In the genomic region with DNA sequence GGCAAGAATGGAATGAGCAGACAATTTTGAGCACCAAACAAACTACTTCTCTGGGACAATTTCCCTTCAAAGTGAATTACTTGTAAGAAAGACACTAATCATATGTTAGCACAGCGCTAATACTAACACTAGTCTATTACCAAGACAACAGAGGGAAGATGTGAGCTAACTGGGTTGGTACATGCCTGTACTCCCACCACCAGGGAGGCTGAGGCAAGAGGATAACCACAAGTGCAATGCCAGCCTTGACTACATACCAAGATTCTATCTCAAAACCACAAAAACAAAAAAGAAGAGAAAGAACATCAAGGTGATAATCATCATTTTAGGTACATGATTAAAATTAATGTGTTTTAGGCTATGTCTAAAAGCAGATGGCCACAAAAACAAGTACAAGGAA, we compare ENCODE assay signal across 19 mouse cellular contexts. TPM values are rescaled to one million over a fixed set of nuclear protein-coding genes. Genes with fewer than 3 reads are reported as not detected.
A peak's percentile ranks its signal among the peaks of the same experiment; 100 is the strongest.
DNase-seq lines count a peak whose midpoint lies in the region; ATAC-seq and TF ChIP-seq lines count a peak whose summit lies in the region.
"Had no signal": no experiment of that assay in that cellular context is flagged by ENCODE, and none has a peak within 500 bp of the region (broad histone marks: within the 10 kb centered on the region; RNA-seq: fewer than 3 reads in every experiment).

No protein-coding gene starts in this region.

- WGBS in forebrain, embryonic 10.5 days, result 82% methylated on average over 1 of the region's 1 CpGs
- WGBS in forebrain, postnatal 0 days, result 71% methylated on average over 1 of the region's 1 CpGs

- DNase-seq in forebrain, embryonic 10.5 days (ENCODE audit: extremely low spot score, low spot score), result no peak
- no peak for DNase-seq in forebrain, postnatal 0 days
- DNase-seq in thymus, postnatal 0 days (ENCODE audit: low spot score), result peak; percentile 19
- DNase-seq in thymus, postnatal 4 days, result no peak
- peak; percentile 46 for DNase-seq in naive thymus-derived CD4-positive, alpha-beta T cell, adult 2 months (ENCODE audit: low read depth)
- no peak for DNase-seq in kidney, postnatal 10 days
- no peak for DNase-seq in gastrocnemius, adult 18-20 months (ENCODE audit: low spot score)
- DNase-seq: adrenal gland, postnatal 14 days; cerebellum, adult 8-10 months; heart, adult 18-20 months; kidney, adult 8-10 months; kidney, postnatal 4 days; layer of hippocampus, postnatal 36 days; thymus, postnatal 25 days had no signal

- H3K4me1 ChIP-seq in forebrain, embryonic 10.5 days, result peaks cover 46% of the 10 kb centered on the region
- H3K4me1 ChIP-seq in forebrain, postnatal 0 days (ENCODE audit: insufficient read depth), result peaks cover 4% of the 10 kb centered on the region

- peak overlapping the region; percentile 49; the same call in 1 of the 2 replicates for H3K27ac ChIP-seq in forebrain, embryonic 10.5 days
- no peak overlapping the region for H3K27ac ChIP-seq in forebrain, postnatal 0 days (ENCODE audit: low read depth, low read length)
- H3K27ac ChIP-seq: heart, embryonic 15.5 days; hindbrain, embryonic 10.5 days; neural tube, embryonic 15.5 days; stomach, postnatal 0 days had no signal

- no peak overlapping the region for H3K4me2 ChIP-seq in forebrain, postnatal 0 days (ENCODE audit: low read depth)
- H3K4me2 ChIP-seq: heart, embryonic 15.5 days; neural tube, embryonic 15.5 days had no signal

- H3K9ac ChIP-seq in forebrain, postnatal 0 days, result no peak overlapping the region
- H3K9ac ChIP-seq: heart, embryonic 15.5 days; neural tube, embryonic 15.5 days had no signal

- H3K4me3 ChIP-seq in forebrain, embryonic 10.5 days, result no peak overlapping the region
- no peak overlapping the region for H3K4me3 ChIP-seq in forebrain, postnatal 0 days (ENCODE audit: low read depth, low read length)
- H3K4me3 ChIP-seq: heart, embryonic 15.5 days; hindbrain, embryonic 10.5 days; neural tube, embryonic 15.5 days had no signal

- H3K9me3 ChIP-seq in forebrain, embryonic 10.5 days, result no peaks in the 10 kb centered on the region
- no peaks in the 10 kb centered on the region for H3K9me3 ChIP-seq in forebrain, postnatal 0 days (ENCODE audit: low read length)
- H3K9me3 ChIP-seq: heart, embryonic 15.5 days; hindbrain, embryonic 10.5 days; neural tube, embryonic 15.5 days had no signal

- no peak for ATAC-seq in forebrain, postnatal 0 days
- peak; percentile 74 for ATAC-seq in granulocyte monocyte progenitor cell, adult 5-6 weeks (replicated peaks; ENCODE audit: poor library complexity, severe bottlenecking)

- H3K27me3 ChIP-seq in forebrain, embryonic 10.5 days (ENCODE audit: poor library complexity, severe bottlenecking), result no peaks in the 10 kb centered on the region
- H3K27me3 ChIP-seq in forebrain, postnatal 0 days (ENCODE audit: insufficient read depth, low read length), result no peaks in the 10 kb centered on the region
- H3K27me3 ChIP-seq: heart, embryonic 15.5 days; neural tube, embryonic 15.5 days had no signal

- TF ChIP-seq CTCF in forebrain, postnatal 0 days (IDR thresholded peaks at IDR 0.05; ENCODE audit: low read depth), result no peak

- no peaks in the 10 kb centered on the region for H3K36me3 ChIP-seq in forebrain, embryonic 10.5 days (replicated peaks)
- no peaks in the 10 kb centered on the region for H3K36me3 ChIP-seq in forebrain, postnatal 0 days (ENCODE audit: insufficient read depth)
- H3K36me3 ChIP-seq: heart, embryonic 15.5 days; hindbrain, embryonic 10.5 days; neural tube, embryonic 15.5 days had no signal

RNA-seq across cellular contexts. Expression of gene Zfand6, which starts 8.2 kb away (rescaled TPM):
- 149 and 156 TPM in 2 replicates for polyA plus RNA-seq in forebrain, embryonic 10.5 days (2016; fragmentation: Nextera tagmentation; extraction: Ambion mirVana)
- 108 and 109 TPM in 2 replicates for total RNA-seq in forebrain, postnatal 0 days (2014; rRNA removed)
- 137 and 152 TPM in 2 replicates for polyA plus RNA-seq in forebrain, postnatal 0 days (2015; fragmentation: Nextera tagmentation; extraction: Ambion mirVana)
- 166 and 178 TPM in 2 replicates for polyA plus RNA-seq in thymus, postnatal 0 days (2015; fragmentation: Nextera tagmentation; extraction: Ambion mirVana)
- 54.8 and 68.8 TPM in 2 replicates for total RNA-seq in granulocyte monocyte progenitor cell, adult 5-6 weeks (2014; fragmentation: Nextera tagmentation)
- total RNA-seq in granulocyte monocyte progenitor cell, adult 5-6 weeks (2017), result 50.8 and 70.7 TPM in 2 replicates
- 100 to 1,000 TPM; 103 to 104 TPM for total RNA-seq in gastrocnemius, adult 18-20 months (2021)

Comparison
In these comparisons a context has a peak if more than half of its experiments do, and no peak if none do; other contexts are left out.
1. DNase-seq: peak in thymus, postnatal 0 days (single experiment) and naive thymus-derived CD4-positive, alpha-beta T cell, adult 2 months (single experiment); none in forebrain, embryonic 10.5 days (single experiment), forebrain, postnatal 0 days (single experiment), thymus, postnatal 4 days (single experiment), kidney, postnatal 10 days (single experiment) and gastrocnemius, adult 18-20 months (single experiment).